Mouse (Mus musculus) embryonic facial prominence, embryonic 14.5 days (tissue): Measurements from ENCODE around the gene Ptp4a2. TPM values are rescaled to one million over a fixed set of nuclear protein-coding genes. Genes with fewer than 3 reads are reported as not detected.
A peak's percentile ranks its signal among the peaks of the same experiment; 100 is the strongest.
"Not testable (repeated sequence)": the region's sequence is repeated elsewhere in the genome, so short reads cannot be mapped to it uniquely, and the experiment has no call there.

ENCODE experiments used
- ATAC-seq: fragments of 200-750 bp; cut with Nextera tagmentation; 2 replicates; pipeline ENCODE4 v1.8.0; 2017; ENCODE audit warnings: low read depth, moderate number of reproducible peaks, moderate TSS enrichment
- DNase-seq: peaks from one replicate; pipeline ENCODE4 v3.0.0-alpha.2; 2015; ENCODE audit warnings: low spot score
- H3K27ac ChIP-seq: fragments of 300-500 bp; sonication (generic); replicated peaks from 2 replicates; pipeline ENCODE4 v1.5.1; 2014; ENCODE audit warnings: low read depth, mild to moderate bottlenecking, low read length, moderate library complexity
- H3K27me3 ChIP-seq: fragments of 300-500 bp; sonication (generic); replicated peaks from 2 replicates; pipeline ENCODE4 v1.6.1; 2014; ENCODE audit warnings: low read length; ENCODE audit not compliant: control insufficient read depth, insufficient read depth
- H3K36me3 ChIP-seq: fragments of 300-500 bp; sonication (generic); 2 replicates; pipeline ENCODE4 v1.6.1; 2014; ENCODE audit warnings: low read length, mixed read lengths; ENCODE audit not compliant: control insufficient read depth, insufficient read depth
- H3K4me1 ChIP-seq: fragments of 300-500 bp; sonication (generic); 2 replicates; pipeline ENCODE4 v1.6.1; 2014; ENCODE audit warnings: antibody characterized with exemption, low read length; ENCODE audit not compliant: control insufficient read depth, insufficient read depth
- H3K4me2 ChIP-seq: fragments of 300-500 bp; sonication (generic); 2 replicates; pipeline ENCODE4 v1.6.1; 2014; ENCODE audit warnings: low read depth, mild to moderate bottlenecking, low read length, moderate library complexity, mixed read lengths
- H3K4me3 ChIP-seq: fragments of 300-500 bp; sonication (generic); 2 replicates; pipeline ENCODE4 v1.5.1; 2014; ENCODE audit warnings: low read depth, mild to moderate bottlenecking, low read length
- H3K9ac ChIP-seq: fragments of 300-500 bp; sonication (generic); 2 replicates; pipeline ENCODE4 v1.6.1; 2014; ENCODE audit warnings: low read depth, mild to moderate bottlenecking, low read length, moderate library complexity, mixed read lengths
- H3K9me3 ChIP-seq: fragments of 300-500 bp; sonication (generic); 2 replicates; pipeline ENCODE4 v1.6.1; 2016; ENCODE audit warnings: low read length; ENCODE audit not compliant: control insufficient read depth
- WGBS: fragments of 180-500 bp; shearing (Covaris S2); extraction: QIAGEN DNeasy Blood & Tissue Kit; methylation state at CpG from one replicate; pipeline ENCODE4 v1.1.7; 2014; 5-methylcytosine and 5-hydroxymethylcytosine counted together
- polyA plus RNA-seq: library from polyadenylated mRNA; unstranded; fragments of >200 nt; fragmentation: Nextera tagmentation; extraction: Ambion mirVana; gene quantifications from 2 replicates; pipeline ENCODE4 v1.2.1, GENCODE M21; 2014

Ptp4a2 gene
- polyA plus RNA-seq, 1 experiment from 2014 or later: 319 TPM

GRCm38 (mm10) chr4:129861400-129861799 lies 50.4 kb downstream of the Ptp4a2 start:
- Histone ChIP-seq H3K9ac (no peak overlapping the region), H3K27ac (no peak overlapping the region), H3K4me2 (no peak overlapping the region), H3K9me3 (no peaks in the 10 kb centered on the region), H3K4me1 (no peaks in the 10 kb centered on the region), H3K27me3 (no peaks in the 10 kb centered on the region), H3K36me3 (no peaks in the 10 kb centered on the region), H3K4me3 (no peak overlapping the region)
- DNase-seq: no peak
- WGBS: 84% methylated on average over 8 of the region's 8 CpGs
- ATAC-seq: no peak

- Histone ChIP-seq H3K9ac (no peak overlapping the region), H3K4me3 (no peak overlapping the region), H3K9me3 (no peaks in the 10 kb centered on the region), H3K4me2 (no peak overlapping the region), H3K4me1 (no peaks in the 10 kb centered on the region), H3K27me3 (no peaks in the 10 kb centered on the region), H3K27ac (no peak overlapping the region), H3K36me3 (no peaks in the 10 kb centered on the region)
- DNase-seq: no peak
- peak; percentile 74 for ATAC-seq
- 83% methylated on average over 3 of the region's 3 CpGs for WGBS
Measured at GRCm38 (mm10) chr4:129862357-129862756, 51.3 kb downstream of the Ptp4a2 start.

DNA sequence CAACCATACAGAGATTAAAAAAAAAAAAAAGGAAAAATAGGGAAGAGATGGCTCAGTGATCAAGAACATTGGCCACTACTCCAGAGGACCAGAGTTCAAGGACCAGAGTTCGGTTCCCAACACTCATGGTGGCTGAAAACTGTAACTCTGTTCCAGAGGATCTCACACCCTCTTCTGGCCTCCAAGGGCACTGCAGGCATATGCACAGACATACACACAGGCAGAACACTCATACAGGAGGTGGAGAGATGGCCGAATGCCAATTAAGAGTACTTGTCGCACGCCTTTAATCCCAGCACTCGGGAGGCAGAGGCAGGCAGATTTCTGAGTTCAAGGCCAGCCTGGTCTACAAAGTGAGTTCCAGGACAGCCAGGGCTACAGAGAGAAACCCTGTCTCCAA lies 55.2 kb downstream of the Ptp4a2 start:
- not testable (repeated sequence) for H3K4me2 ChIP-seq, H3K27ac ChIP-seq, DNase-seq, H3K9ac ChIP-seq, H3K4me3 ChIP-seq, ATAC-seq, H3K4me1 ChIP-seq, H3K27me3 ChIP-seq, H3K9me3 ChIP-seq, H3K36me3 ChIP-seq
- 96% methylated on average over 5 of the region's 5 CpGs for WGBS

- H3K4me1 ChIP-seq: no peaks in the 10 kb centered on the region
- H3K4me2 ChIP-seq: no peak overlapping the region
- no peak overlapping the region for H3K4me3 ChIP-seq
- no peaks in the 10 kb centered on the region for H3K36me3 ChIP-seq
- H3K9ac ChIP-seq: no peak overlapping the region
- H3K27me3 ChIP-seq: no peaks in the 10 kb centered on the region
- H3K27ac ChIP-seq: no peak overlapping the region
- no peak for ATAC-seq
- DNase-seq: no peak
- WGBS: 31% methylated on average over 6 of the region's 6 CpGs
- no peaks in the 10 kb centered on the region for H3K9me3 ChIP-seq
Measured at GRCm38 (mm10) chr4:129868211-129868610, 57.2 kb downstream of the Ptp4a2 start.

- Histone ChIP-seq H3K36me3 (no peaks in the 10 kb centered on the region), H3K4me3 (no peak overlapping the region), H3K27ac (no peak overlapping the region), H3K4me2 (no peak overlapping the region), H3K9me3 (no peaks in the 10 kb centered on the region), H3K9ac (no peak overlapping the region), H3K27me3 (no peaks in the 10 kb centered on the region), H3K4me1 (no peaks in the 10 kb centered on the region)
- DNase-seq (no peak), ATAC-seq (no peak)
- 80% methylated on average over 6 of the region's 6 CpGs for WGBS
Measured at GRCm38 (mm10) chr4:129870483-129870882, 59.5 kb downstream of the Ptp4a2 start.

- no peak overlapping the region for H3K27ac ChIP-seq
- H3K9ac ChIP-seq: no peak overlapping the region
- ATAC-seq: no peak
- H3K36me3 ChIP-seq: no peaks in the 10 kb centered on the region
- H3K4me3 ChIP-seq: no peak overlapping the region
- WGBS: 88% methylated on average over 9 of the region's 9 CpGs
- H3K27me3 ChIP-seq: no peaks in the 10 kb centered on the region
- H3K9me3 ChIP-seq: no peaks in the 10 kb centered on the region
- H3K4me2 ChIP-seq: no peak overlapping the region
- DNase-seq: no peak
- H3K4me1 ChIP-seq: peaks cover 9% of the 10 kb centered on the region; the same call in 1 of the 2 replicates
Measured at GRCm38 (mm10) chr4:129872376-129872922, 61.4 kb downstream of the Ptp4a2 start.

DNA sequence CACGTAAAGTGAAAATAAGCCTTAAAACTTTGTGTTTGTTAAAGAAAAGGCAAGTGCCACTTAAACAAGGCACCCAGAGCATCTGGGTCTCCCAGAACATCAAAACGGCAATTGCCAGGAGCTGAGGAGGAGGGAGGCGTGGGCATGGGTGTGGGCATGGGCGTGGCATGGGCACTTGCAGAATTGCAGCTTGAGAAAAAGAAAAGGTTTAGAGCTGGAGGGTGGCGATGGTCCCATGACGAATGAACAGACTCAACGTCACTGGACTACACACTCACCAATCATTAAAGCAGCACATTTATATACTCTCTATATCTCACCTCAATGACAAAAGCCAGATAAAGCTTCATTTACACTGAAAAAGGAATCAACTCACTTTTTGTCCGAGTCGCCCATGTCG lies 63.8 kb downstream of the Ptp4a2 start:
- DNase-seq: no peak
- WGBS: 84% methylated on average over 10 of the region's 10 CpGs
- no peak for ATAC-seq
- Histone ChIP-seq H3K4me3 (no peak overlapping the region), H3K4me2 (no peak overlapping the region), H3K9ac (no peak overlapping the region), H3K27ac (no peak overlapping the region), H3K9me3 (no peaks in the 10 kb centered on the region), H3K27me3 (no peaks in the 10 kb centered on the region), H3K4me1 (peaks cover 25% of the 10 kb centered on the region; the same call in 1 of the 2 replicates), H3K36me3 (no peaks in the 10 kb centered on the region)

DNA sequence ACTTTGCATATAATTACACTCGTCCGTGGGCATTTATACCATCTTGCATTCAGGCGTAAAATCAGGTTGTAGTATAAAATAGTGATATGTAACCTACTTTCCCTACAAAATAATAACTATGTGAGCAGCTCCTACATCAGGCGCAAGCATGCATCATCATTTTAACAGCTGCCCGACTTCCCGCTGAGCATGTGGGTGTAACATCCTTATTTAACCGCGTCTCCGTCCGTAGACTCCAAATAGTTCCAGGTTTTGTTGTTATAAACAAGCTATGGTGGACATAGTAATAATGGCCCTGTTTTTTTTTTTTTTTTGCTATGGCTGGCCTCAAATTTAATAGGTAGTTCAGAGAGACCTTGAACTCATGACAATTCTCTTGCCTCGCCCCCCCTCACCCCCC lies 64.4 kb downstream of the Ptp4a2 start:
- no peak overlapping the region for H3K4me2 ChIP-seq
- DNase-seq: no peak
- H3K27ac ChIP-seq: no peak overlapping the region
- H3K4me3 ChIP-seq: no peak overlapping the region
- H3K9me3 ChIP-seq: no peaks in the 10 kb centered on the region
- H3K36me3 ChIP-seq: no peaks in the 10 kb centered on the region
- no peak overlapping the region for H3K9ac ChIP-seq
- H3K27me3 ChIP-seq: no peaks in the 10 kb centered on the region
- peaks cover 25% of the 10 kb centered on the region; the same call in 1 of the 2 replicates for H3K4me1 ChIP-seq
- WGBS: 78% methylated on average over 11 of the region's 11 CpGs
- ATAC-seq: no peak
